Mouse (Mus musculus) limb, embryonic 13.5 days (tissue): ENCODE measurements around the gene Gadd45gip1. TPM values are rescaled to one million over a fixed set of nuclear protein-coding genes. Genes with fewer than 3 reads are reported as not detected.

ENCODE experiments used
- ATAC-seq: fragments of 200-750 bp; cut with Nextera tagmentation; 2 replicates; pipeline ENCODE4 v1.8.0; 2017; ENCODE audit warnings: low read depth, moderate number of reproducible peaks, moderate TSS enrichment; ENCODE audit not compliant: low FRiP score
- H3K27ac ChIP-seq: fragments of 300-500 bp; sonication (generic); 2 replicates; pipeline ENCODE4 v1.5.1; 2015; ENCODE audit warnings: inconsistent platforms, mild to moderate bottlenecking, moderate library complexity
- H3K27me3 ChIP-seq: fragments of 300-500 bp; sonication (generic); 2 replicates; pipeline ENCODE4 v1.6.1; 2015; ENCODE audit warnings: mild to moderate bottlenecking, inconsistent platforms
- H3K36me3 ChIP-seq: fragments of 300-500 bp; sonication (generic); 2 replicates; pipeline ENCODE4 v1.6.1; 2015; ENCODE audit warnings: inconsistent platforms, mild to moderate bottlenecking, moderate library complexity
- H3K4me1 ChIP-seq: fragments of 300-500 bp; sonication (generic); 2 replicates; pipeline ENCODE4 v1.6.1; 2015; ENCODE audit warnings: inconsistent platforms
- H3K4me2 ChIP-seq: fragments of 300-500 bp; sonication (generic); replicated peaks from 2 replicates; pipeline ENCODE4 v1.6.1; 2015; ENCODE audit warnings: inconsistent platforms, mild to moderate bottlenecking, moderate library complexity
- H3K4me3 ChIP-seq: fragments of 300-500 bp; sonication (generic); 2 replicates; pipeline ENCODE4 v1.5.1; 2015; ENCODE audit warnings: moderate library complexity, mild to moderate bottlenecking, inconsistent platforms
- H3K9ac ChIP-seq: fragments of 300-500 bp; sonication (generic); 2 replicates; pipeline ENCODE4 v1.6.1; 2015; ENCODE audit warnings: mild to moderate bottlenecking, inconsistent platforms
- H3K9me3 ChIP-seq: fragments of 300-500 bp; sonication (generic); 2 replicates; pipeline ENCODE4 v1.6.1; 2016; ENCODE audit warnings: inconsistent platforms
- WGBS: fragments of 180-500 bp; shearing (Covaris S2); methylation state at CpG from one replicate; pipeline ENCODE4 v1.1.7; 2015; 5-methylcytosine and 5-hydroxymethylcytosine counted together
- polyA plus RNA-seq: library from polyadenylated mRNA; unstranded; fragments of >200 nt; fragmentation: Nextera tagmentation; extraction: Ambion mirVana; gene quantifications from 2 replicates; pipeline ENCODE4 v1.2.1, GENCODE M21; 2015

Gadd45gip1 gene
- polyA plus RNA-seq, 1 experiment from 2014 or later = 48.1 TPM

DNA sequence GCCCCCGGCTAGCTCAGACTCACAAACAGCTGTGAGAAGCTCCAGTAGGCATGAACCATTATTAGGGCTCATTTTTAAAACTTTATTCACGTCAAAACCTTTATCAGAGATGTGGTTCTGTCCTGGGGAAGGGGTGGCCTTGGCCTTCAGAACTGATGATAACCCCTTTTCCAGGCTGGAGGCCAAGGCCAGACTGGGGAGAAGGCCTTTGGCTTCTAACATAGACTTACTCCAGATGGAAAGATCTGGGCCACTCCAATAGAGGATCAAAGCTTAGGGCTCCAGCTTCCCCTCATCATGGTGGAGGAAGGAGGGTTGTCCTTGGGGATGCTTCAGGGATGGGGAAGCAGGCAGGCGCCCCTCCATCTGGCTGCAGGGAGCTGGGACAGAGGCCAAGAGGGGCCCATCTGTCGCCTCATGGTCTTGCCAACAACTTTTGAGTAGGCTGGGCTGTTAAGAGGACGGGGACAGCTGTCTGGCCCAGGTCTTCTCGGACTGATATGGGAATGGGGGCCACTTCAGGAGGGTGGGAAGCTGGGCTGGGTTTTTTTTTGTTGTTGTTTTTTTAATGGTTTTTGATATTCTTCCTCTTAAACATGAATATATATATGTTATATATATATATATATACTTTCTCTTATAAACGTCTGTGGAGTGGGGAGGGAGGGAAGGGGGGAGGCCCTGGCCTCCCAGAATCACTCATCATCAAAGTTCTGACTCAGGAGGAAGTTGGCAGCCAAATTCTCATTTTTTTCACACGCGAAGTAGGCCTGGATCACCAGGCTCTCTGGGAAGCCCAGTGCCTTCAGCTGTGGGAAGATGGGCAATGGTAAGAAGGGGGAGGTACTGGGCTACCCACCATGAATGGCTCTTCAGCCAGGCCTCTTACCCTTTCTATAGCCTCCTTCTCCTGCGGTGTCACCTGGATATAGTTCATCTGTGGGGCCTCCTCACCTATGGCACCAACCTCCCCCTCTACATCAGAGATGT, 3.8 kb downstream of the Gadd45gip1 start:
- 78% methylated on average over 10 of the region's 10 CpGs for WGBS
- Histone ChIP-seq H3K4me3 (no peak overlapping the region), H3K4me1 (peaks cover 65% of the 10 kb centered on the region), H3K9ac (no peak overlapping the region), H3K4me2 (no peak overlapping the region), H3K27me3 (no peaks in the 10 kb centered on the region), H3K27ac (no peak overlapping the region), H3K9me3 (no peaks in the 10 kb centered on the region), H3K36me3 (peaks cover 61% of the 10 kb centered on the region)
- ATAC-seq = no peak

DNA sequence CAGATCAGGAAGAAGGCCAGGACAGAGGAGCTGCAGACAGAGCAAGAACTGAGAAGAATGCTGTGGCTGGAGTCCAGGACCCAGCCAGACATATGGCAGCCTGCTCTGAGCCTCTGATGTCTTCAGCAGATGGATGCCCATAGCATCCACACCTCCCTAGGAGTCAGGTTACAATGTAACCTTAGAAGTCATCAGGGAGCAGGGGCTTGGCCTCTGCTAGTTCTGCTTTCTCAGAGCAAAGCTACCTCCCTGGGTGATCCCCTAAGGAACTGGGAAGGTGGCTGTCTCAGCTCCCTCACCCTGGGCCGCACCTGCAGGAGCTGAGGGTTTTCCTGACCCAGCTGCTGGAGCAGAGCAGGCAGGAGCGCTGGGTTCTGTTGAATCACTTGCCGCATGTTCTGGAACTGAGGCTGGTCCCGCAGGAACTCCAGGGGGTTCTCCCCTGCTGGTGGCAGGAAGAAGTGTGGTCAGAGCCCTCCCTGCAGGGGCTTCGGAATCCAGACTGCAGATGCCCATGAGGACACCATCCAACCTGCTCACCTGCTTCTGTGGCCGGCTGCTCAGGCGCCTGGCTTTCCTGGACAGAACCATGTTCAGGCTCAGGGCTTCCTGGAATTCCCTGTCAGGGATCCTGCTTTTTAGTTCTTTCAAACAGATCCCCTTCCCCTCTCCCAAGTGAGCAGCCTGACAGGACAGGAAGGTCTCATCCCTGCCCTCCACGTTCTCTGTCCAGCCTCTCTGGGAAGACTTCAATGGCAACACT, 6.0 kb downstream of the Gadd45gip1 start:
- Histone ChIP-seq H3K4me3 (no peak overlapping the region), H3K36me3 (peaks cover 74% of the 10 kb centered on the region), H3K27me3 (no peaks in the 10 kb centered on the region), H3K9me3 (no peaks in the 10 kb centered on the region), H3K4me2 (peak overlapping the region; percentile 32; the same call in 1 of the 2 replicates), H3K4me1 (peaks cover 69% of the 10 kb centered on the region), H3K9ac (peak overlapping the region; percentile 13; the same call in 1 of the 2 replicates), H3K27ac (peak overlapping the region; percentile 77)
- ATAC-seq = peak; percentile 33; the same call in 1 of the 2 replicates
- 28% methylated on average over 8 of the region's 8 CpGs for WGBS

DNA sequence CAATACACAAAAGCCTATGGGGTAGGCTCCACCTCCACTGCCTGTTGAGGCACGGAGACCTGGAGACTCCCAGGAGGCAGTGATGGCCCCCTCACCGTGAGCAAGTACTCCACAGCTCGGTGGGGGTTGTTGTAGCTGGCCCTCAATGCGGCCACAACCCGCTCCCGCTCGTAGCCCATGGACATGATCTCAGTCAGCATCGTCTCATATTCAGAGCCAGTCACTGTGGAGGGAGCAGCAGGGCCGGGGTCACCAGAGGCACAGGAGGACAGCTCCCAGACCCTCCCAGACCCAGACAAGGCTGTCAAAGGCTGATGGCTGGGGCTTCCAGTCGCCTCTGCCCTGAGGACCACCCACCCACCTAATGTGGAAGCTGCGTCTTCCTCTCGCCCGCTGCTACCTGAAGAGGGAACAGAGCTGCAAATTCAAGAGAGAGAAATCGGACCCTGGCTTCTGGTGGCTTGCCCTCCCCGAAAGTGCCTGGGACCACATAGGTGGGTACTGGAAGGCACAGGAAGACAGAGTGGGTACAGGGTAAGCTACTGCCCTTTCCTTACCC, 6.7 kb downstream of the Gadd45gip1 start:
- H3K27me3 ChIP-seq = no peaks in the 10 kb centered on the region
- H3K27ac ChIP-seq = peak overlapping the region; percentile 77
- peak overlapping the region; percentile 1; the same call in 1 of the 2 replicates for H3K4me3 ChIP-seq
- H3K36me3 ChIP-seq = peaks cover 81% of the 10 kb centered on the region
- 75% methylated on average over 15 of the region's 15 CpGs for WGBS
- H3K9me3 ChIP-seq = no peaks in the 10 kb centered on the region
- ATAC-seq = no peak
- H3K4me2 ChIP-seq = peak overlapping the region; percentile 16
- H3K9ac ChIP-seq = peak overlapping the region; percentile 13; the same call in 1 of the 2 replicates
- peaks cover 73% of the 10 kb centered on the region for H3K4me1 ChIP-seq

- Histone ChIP-seq H3K27me3 (no peaks in the 10 kb centered on the region), H3K36me3 (peaks cover 83% of the 10 kb centered on the region), H3K9me3 (no peaks in the 10 kb centered on the region), H3K9ac (peak overlapping the region; percentile 13; the same call in 1 of the 2 replicates), H3K4me3 (peak overlapping the region; percentile 1; the same call in 1 of the 2 replicates), H3K4me2 (no peak overlapping the region), H3K4me1 (peaks cover 73% of the 10 kb centered on the region), H3K27ac (no peak overlapping the region; the same call in 1 of the 2 replicates)
- no peak for ATAC-seq
- WGBS = 92% methylated on average over 5 of the region's 5 CpGs
These were observed 7.2 kb downstream of the Gadd45gip1 start for GRCm38 (mm10) chr8:84838513-84838912.

DNA sequence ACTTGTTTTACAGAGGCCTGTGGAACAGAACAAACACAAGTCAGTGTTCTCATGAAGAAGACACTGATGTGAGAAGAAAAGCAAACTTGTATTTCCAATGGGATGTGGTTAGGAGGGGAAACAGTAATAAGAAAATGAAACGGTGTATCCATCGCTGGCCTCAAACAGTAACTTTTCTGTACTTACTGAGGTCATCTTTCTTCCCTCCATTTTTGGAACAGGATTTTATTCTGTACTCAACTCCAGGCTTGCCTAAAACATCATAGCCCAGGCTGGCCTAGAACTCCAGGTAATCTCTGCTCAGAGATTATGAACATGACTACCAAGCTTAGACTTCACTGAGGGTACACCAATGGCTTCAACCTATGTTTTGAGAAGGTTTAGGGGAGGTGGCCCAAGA, 8.1 kb downstream of the Gadd45gip1 start:
- Histone ChIP-seq H3K9me3 (no peaks in the 10 kb centered on the region), H3K4me3 (peak overlapping the region; percentile 88), H3K27me3 (no peaks in the 10 kb centered on the region), H3K9ac (peak overlapping the region; percentile 90), H3K4me2 (peak overlapping the region; percentile 71), H3K27ac (no peak overlapping the region; the same call in 1 of the 2 replicates), H3K36me3 (peaks cover 83% of the 10 kb centered on the region), H3K4me1 (peaks cover 75% of the 10 kb centered on the region)
- ATAC-seq = no peak
- WGBS = 92% methylated on average over 2 of the region's 2 CpGs

- H3K4me1 ChIP-seq = peaks cover 75% of the 10 kb centered on the region
- WGBS = 3% methylated on average over 7 of the region's 7 CpGs
- peak overlapping the region; percentile 90 for H3K9ac ChIP-seq
- H3K36me3 ChIP-seq = peaks cover 83% of the 10 kb centered on the region
- H3K27me3 ChIP-seq = no peaks in the 10 kb centered on the region
- peak overlapping the region; percentile 80 for H3K27ac ChIP-seq
- H3K9me3 ChIP-seq = no peaks in the 10 kb centered on the region
- H3K4me2 ChIP-seq = peak overlapping the region; percentile 71
- H3K4me3 ChIP-seq = peak overlapping the region; percentile 88
- ATAC-seq = no peak
These were observed 8.5 kb downstream of the Gadd45gip1 start for GRCm38 (mm10) chr8:84839875-84840247.

DNA sequence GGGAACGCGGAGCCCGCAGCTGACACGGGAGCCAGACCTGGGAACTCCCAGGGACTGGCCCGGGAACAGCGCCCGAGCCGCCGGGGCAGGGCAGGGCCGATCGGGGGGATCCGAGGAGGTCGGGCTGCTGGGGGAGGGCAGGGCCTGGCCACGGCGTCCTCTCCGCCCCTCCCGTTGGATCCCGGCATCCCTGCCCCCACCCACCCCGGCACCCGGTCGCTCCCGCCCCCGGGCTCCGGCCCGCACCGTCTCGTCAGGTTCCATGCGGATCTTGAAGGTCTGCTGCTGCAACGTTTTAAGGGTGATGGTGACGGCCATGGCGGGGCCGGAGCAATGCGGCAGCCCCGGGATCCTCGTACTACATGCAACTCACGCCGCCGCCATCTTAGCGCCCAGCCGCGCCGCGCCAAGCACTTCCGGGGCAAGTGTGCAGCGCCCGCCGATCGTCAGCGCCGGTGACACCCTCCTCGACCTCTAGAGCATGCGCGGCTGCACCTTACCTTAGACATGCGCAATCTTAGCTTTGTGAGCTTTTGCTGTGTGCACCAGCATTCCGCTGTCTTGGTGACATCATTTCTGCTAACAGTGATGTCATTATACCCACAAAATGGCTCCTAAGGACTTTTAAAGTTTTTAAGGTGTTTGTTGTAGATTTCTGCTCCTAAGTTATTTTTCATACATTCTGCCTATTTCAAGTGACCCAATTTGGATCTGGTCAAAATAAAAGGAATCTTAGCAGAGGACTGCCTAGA, 9.1 kb downstream of the Gadd45gip1 start, which contains the start of gene Rad23a:
TSS of gene Rad23a (minus strand) at position 418 of the 752 bp plus-strand sequence.
- Histone ChIP-seq H3K27me3 (no peaks in the 10 kb centered on the region), H3K4me3 (peak within 1 kb of the TSS; percentile 88), H3K27ac (peak within 1 kb of the TSS; percentile 80), H3K36me3 (peaks cover 82% of the 10 kb centered on the region), H3K4me2 (peak within 1 kb of the TSS; percentile 71), H3K4me1 (peaks cover 76% of the 10 kb centered on the region), H3K9me3 (no peaks in the 10 kb centered on the region), H3K9ac (peak within 1 kb of the TSS; percentile 90)
- ATAC-seq = peak; percentile 95
- under 1% methylated on average over 49 of the region's 55 CpGs for WGBS

- Histone ChIP-seq H3K9me3 (no peaks in the 10 kb centered on the region), H3K27ac (no peak overlapping the region), H3K27me3 (no peaks in the 10 kb centered on the region), H3K4me1 (peaks cover 67% of the 10 kb centered on the region), H3K4me2 (no peak overlapping the region), H3K9ac (no peak overlapping the region), H3K4me3 (0 out of 2 replicates have a peak overlapping the region, but pooled peaks have one; percentile 1), H3K36me3 (peaks cover 71% of the 10 kb centered on the region)
- WGBS = 75% methylated on average over 1 of the region's 1 CpGs
- no peak for ATAC-seq
These were observed 10.2 kb downstream of the Gadd45gip1 start for GRCm38 (mm10) chr8:84841514-84841913.

DNA sequence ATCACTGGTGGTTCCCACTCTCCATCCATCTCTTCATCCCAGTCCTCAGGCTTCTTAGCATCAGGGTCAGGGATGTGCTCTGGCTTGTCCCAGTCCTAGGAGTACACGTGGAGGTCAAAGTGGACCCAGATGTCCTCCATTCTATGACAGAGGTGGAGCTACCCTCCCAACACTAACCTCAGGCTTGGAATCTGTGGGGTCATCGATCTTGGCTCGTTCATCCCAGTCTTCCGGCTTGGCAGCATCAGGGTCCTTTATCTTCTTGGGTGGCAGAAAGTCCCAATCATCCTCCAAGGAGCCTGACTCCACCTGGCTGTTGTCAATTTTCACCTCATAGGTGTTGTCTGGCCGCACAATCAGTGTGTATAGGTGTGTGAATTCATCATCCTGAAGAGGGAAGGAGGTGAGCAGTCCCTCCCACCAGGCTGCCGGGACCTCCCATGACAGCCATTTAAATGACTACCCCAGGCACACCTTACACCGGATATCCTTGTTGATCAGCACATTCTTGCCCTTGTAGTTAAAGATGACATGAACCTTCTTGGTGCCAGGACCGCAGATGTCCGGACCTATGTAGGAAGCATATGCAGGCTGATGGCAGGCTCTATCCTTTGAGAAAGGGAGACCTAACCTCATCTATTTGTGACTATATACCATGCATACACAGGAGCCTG, 13.2 kb downstream of the Gadd45gip1 start:
- H3K4me3 ChIP-seq = peak overlapping the region; percentile 98
- H3K27me3 ChIP-seq = no peaks in the 10 kb centered on the region
- peaks cover 47% of the 10 kb centered on the region for H3K4me1 ChIP-seq
- H3K9me3 ChIP-seq = no peaks in the 10 kb centered on the region
- H3K9ac ChIP-seq = peak overlapping the region; percentile 98
- H3K27ac ChIP-seq = no peak overlapping the region; the same call in 1 of the 2 replicates
- H3K4me2 ChIP-seq = peak overlapping the region; percentile 88
- no peak for ATAC-seq
- 85% methylated on average over 9 of the region's 9 CpGs for WGBS
- H3K36me3 ChIP-seq = peaks cover 43% of the 10 kb centered on the region

- no peak for ATAC-seq
- no peak overlapping the region; the same call in 1 of the 2 replicates for H3K27ac ChIP-seq
- H3K9me3 ChIP-seq = no peaks in the 10 kb centered on the region
- H3K4me2 ChIP-seq = peak overlapping the region; percentile 88
- peaks cover 43% of the 10 kb centered on the region for H3K36me3 ChIP-seq
- no peaks in the 10 kb centered on the region for H3K27me3 ChIP-seq
- peak overlapping the region; percentile 98 for H3K9ac ChIP-seq
- H3K4me1 ChIP-seq = peaks cover 44% of the 10 kb centered on the region
- H3K4me3 ChIP-seq = peak overlapping the region; percentile 98
- WGBS = 12% methylated on average over 12 of the region's 12 CpGs
These were observed 14.2 kb downstream of the Gadd45gip1 start for GRCm38 (mm10) chr8:84845355-84846093.
